Mouse (Mus musculus) adrenal gland, postnatal 14 days (tissue): ENCODE measurements around the gene Rnf114. TPM values are rescaled to one million over a fixed set of nuclear protein-coding genes. Genes with fewer than 3 reads are reported as not detected.

Experiments used
- DNase-seq: peaks from one replicate; pipeline ENCODE4 v3.0.0; 2021; ENCODE audit warnings: mixed read lengths
- total RNA-seq: library from RNA; stranded (reverse); gene quantifications from 2 replicates; pipeline ENCODE4 v1.2.3, GENCODE M21; 2021

The Rnf114 gene
- total RNA-seq, 1 experiment from 2014 or later: 57.6 TPM

- peak; percentile 66 for DNase-seq
These were observed 73.2 kb downstream of the Rnf114 start for GRCm38 (mm10) chr2:167565682-167566081.

Other genes starting within 250 kb of the Rnf114 start
- 75.6 and 77.7 TPM in 2 replicates for gene B4galt5, start 143.5 kb upstream of the Rnf114 start, total RNA-seq
- 32.1 and 38.2 TPM in 2 replicates for gene Slc9a8, start 70.9 kb upstream of the Rnf114 start, total RNA-seq
- 30.1 and 32.5 TPM in 2 replicates for gene Spata2, start 242 bp downstream of the Rnf114 start, total RNA-seq
- gene Snai1, start 45.5 kb downstream of the Rnf114 start, total RNA-seq: 7.2 and 10.6 TPM in 2 replicates
- 172 and 174 TPM in 2 replicates for gene Ube2v1, start 139.4 kb downstream of the Rnf114 start, total RNA-seq
- 19.2 and 23.8 TPM in 2 replicates for gene Gm20431, start 168.9 kb downstream of the Rnf114 start, total RNA-seq
- 358 and 403 TPM in 2 replicates for gene Cebpb, start 196.3 kb downstream of the Rnf114 start, total RNA-seq
- 30.7 and 37.5 TPM in 2 replicates for gene Tmem189, start 197.2 kb downstream of the Rnf114 start, total RNA-seq